Mouse (Mus musculus) neural tube, embryonic 15.5 days (tissue): Measurements from ENCODE around the gene Insl6. TPM values are rescaled to one million over a fixed set of nuclear protein-coding genes. Genes with fewer than 3 reads are reported as not detected.

Source experiments
- ATAC-seq: fragments of 200-750 bp; cut with Nextera tagmentation; 2 replicates; pipeline ENCODE4 v1.8.0; 2017; ENCODE audit warnings: mild to moderate bottlenecking, moderate TSS enrichment, moderate library complexity; ENCODE audit not compliant: low FRiP score
- H3K27ac ChIP-seq: fragments of 300-500 bp; sonication (generic); replicated peaks from 2 replicates; pipeline ENCODE4 v1.5.1; 2015; ENCODE audit warnings: mild to moderate bottlenecking, inconsistent platforms
- H3K27me3 ChIP-seq: fragments of 300-500 bp; sonication (generic); replicated peaks from 2 replicates; pipeline ENCODE4 v1.6.1; 2015; ENCODE audit warnings: inconsistent platforms
- H3K36me3 ChIP-seq: fragments of 300-500 bp; sonication (generic); 2 replicates; pipeline ENCODE4 v1.6.1; 2015; ENCODE audit warnings: inconsistent platforms
- H3K4me1 ChIP-seq: fragments of 300-500 bp; sonication (generic); 2 replicates; pipeline ENCODE4 v1.6.1; 2015; ENCODE audit warnings: inconsistent platforms
- H3K4me2 ChIP-seq: fragments of 300-500 bp; sonication (generic); 2 replicates; pipeline ENCODE4 v1.6.1; 2015; ENCODE audit warnings: inconsistent platforms, mild to moderate bottlenecking, moderate library complexity
- H3K4me3 ChIP-seq: fragments of 300-500 bp; sonication (generic); replicated peaks from 2 replicates; pipeline ENCODE4 v1.5.1; 2015; ENCODE audit warnings: mild to moderate bottlenecking, inconsistent platforms
- H3K9ac ChIP-seq: fragments of 300-500 bp; sonication (generic); replicated peaks from 2 replicates; pipeline ENCODE4 v1.6.1; 2015; ENCODE audit warnings: mild to moderate bottlenecking, inconsistent platforms
- H3K9me3 ChIP-seq: fragments of 300-500 bp; sonication (generic); replicated peaks from 2 replicates; pipeline ENCODE4 v1.6.1; 2016; ENCODE audit warnings: inconsistent platforms
- WGBS: fragments of 180-500 bp; shearing (Covaris S2); methylation state at CpG from one replicate; pipeline ENCODE4 v1.1.7; 2015; ENCODE audit warnings: mixed read lengths; 5-methylcytosine and 5-hydroxymethylcytosine counted together
- polyA plus RNA-seq: library from polyadenylated mRNA; unstranded; fragments of >200 nt; fragmentation: Nextera tagmentation; extraction: Ambion mirVana; gene quantifications from 2 replicates; pipeline ENCODE4 v1.2.1, GENCODE M21; 2015

The Insl6 gene
- polyA plus RNA-seq, 1 experiment from 2014 or later = 1.7 TPM

- ATAC-seq = no peak
Measured at GRCm38 (mm10) chr19:29308832-29309231, 16.3 kb downstream of the Insl6 start.

GRCm38 (mm10) chr19:29302119-29302518, 23.0 kb downstream of the Insl6 start:
- Histone ChIP-seq H3K27me3 (no peaks in the 10 kb centered on the region), H3K9me3 (no peaks in the 10 kb centered on the region), H3K9ac (no peak overlapping the region), H3K27ac (no peak overlapping the region), H3K4me3 (no peak overlapping the region), H3K4me2 (no peak overlapping the region), H3K4me1 (no peaks in the 10 kb centered on the region), H3K36me3 (peaks cover 52% of the 10 kb centered on the region)
- no peak for ATAC-seq
- 89% methylated on average over 2 of the region's 2 CpGs for WGBS

More at GRCm38 (mm10) chr19:29308832-29309231, 16.3 kb downstream of the Insl6 start:
- H3K4me1 ChIP-seq = no peaks in the 10 kb centered on the region
- H3K27me3 ChIP-seq = no peaks in the 10 kb centered on the region
- H3K9me3 ChIP-seq = no peaks in the 10 kb centered on the region
- no peak overlapping the region for H3K4me3 ChIP-seq
- peaks cover 36% of the 10 kb centered on the region for H3K36me3 ChIP-seq
- H3K9ac ChIP-seq = no peak overlapping the region
- H3K27ac ChIP-seq = no peak overlapping the region
- H3K4me2 ChIP-seq = no peak overlapping the region

GRCm38 (mm10) chr19:29300919-29301318, 24.2 kb downstream of the Insl6 start:
- no peak overlapping the region for H3K4me3 ChIP-seq
- ATAC-seq = no peak
- H3K4me2 ChIP-seq = no peak overlapping the region
- no peaks in the 10 kb centered on the region for H3K27me3 ChIP-seq
- H3K36me3 ChIP-seq = peaks cover 58% of the 10 kb centered on the region
- H3K4me1 ChIP-seq = no peaks in the 10 kb centered on the region
- no peak overlapping the region for H3K9ac ChIP-seq
- WGBS = 93% methylated on average over 13 of the region's 13 CpGs
- no peak overlapping the region for H3K27ac ChIP-seq
- no peaks in the 10 kb centered on the region for H3K9me3 ChIP-seq

- no peak overlapping the region for H3K27ac ChIP-seq
- no peak overlapping the region for H3K9ac ChIP-seq
- H3K9me3 ChIP-seq = no peaks in the 10 kb centered on the region
- H3K4me3 ChIP-seq = no peak overlapping the region
- H3K36me3 ChIP-seq = peaks cover 61% of the 10 kb centered on the region
- no peak overlapping the region for H3K4me2 ChIP-seq
- no peaks in the 10 kb centered on the region for H3K4me1 ChIP-seq
- WGBS = 98% methylated on average over 1 of the region's 1 CpGs
- no peak for ATAC-seq
- no peaks in the 10 kb centered on the region for H3K27me3 ChIP-seq
Measured at GRCm38 (mm10) chr19:29297366-29297765, 27.8 kb downstream of the Insl6 start.

GRCm38 (mm10) chr19:29296166-29296565, 29.0 kb downstream of the Insl6 start:
- Histone ChIP-seq H3K9ac (no peak overlapping the region), H3K4me2 (no peak overlapping the region), H3K36me3 (peaks cover 66% of the 10 kb centered on the region), H3K9me3 (no peaks in the 10 kb centered on the region), H3K27ac (no peak overlapping the region), H3K4me3 (no peak overlapping the region), H3K4me1 (no peaks in the 10 kb centered on the region), H3K27me3 (no peaks in the 10 kb centered on the region)
- no peak for ATAC-seq

- H3K9me3 ChIP-seq = no peaks in the 10 kb centered on the region
- WGBS = 65% methylated on average over 2 of the region's 2 CpGs
- peaks cover 60% of the 10 kb centered on the region for H3K36me3 ChIP-seq
- H3K27ac ChIP-seq = no peak overlapping the region
- no peak overlapping the region for H3K4me3 ChIP-seq
- no peaks in the 10 kb centered on the region for H3K27me3 ChIP-seq
- H3K9ac ChIP-seq = no peak overlapping the region
- ATAC-seq = no peak
- no peaks in the 10 kb centered on the region for H3K4me1 ChIP-seq
- no peak overlapping the region for H3K4me2 ChIP-seq
Measured at GRCm38 (mm10) chr19:29294756-29295155, 30.4 kb downstream of the Insl6 start.

- H3K36me3 ChIP-seq = peaks cover 52% of the 10 kb centered on the region
- no peaks in the 10 kb centered on the region for H3K27me3 ChIP-seq
- WGBS = 84% methylated on average over 4 of the region's 4 CpGs
- no peak overlapping the region for H3K4me3 ChIP-seq
- no peak for ATAC-seq
- no peaks in the 10 kb centered on the region for H3K4me1 ChIP-seq
- no peak overlapping the region for H3K27ac ChIP-seq
- no peaks in the 10 kb centered on the region for H3K9me3 ChIP-seq
- no peak overlapping the region for H3K4me2 ChIP-seq
- no peak overlapping the region for H3K9ac ChIP-seq
Measured at GRCm38 (mm10) chr19:29292546-29292945, 32.6 kb downstream of the Insl6 start.

GRCm38 (mm10) chr19:29291532-29291931, 33.6 kb downstream of the Insl6 start:
- ATAC-seq = no peak
- no peaks in the 10 kb centered on the region for H3K9me3 ChIP-seq
- H3K36me3 ChIP-seq = peaks cover 45% of the 10 kb centered on the region
- no peak overlapping the region for H3K27ac ChIP-seq
- 90% methylated on average over 14 of the region's 14 CpGs for WGBS
- no peak overlapping the region for H3K4me3 ChIP-seq
- no peaks in the 10 kb centered on the region for H3K27me3 ChIP-seq
- no peak overlapping the region for H3K4me2 ChIP-seq
- H3K4me1 ChIP-seq = no peaks in the 10 kb centered on the region
- no peak overlapping the region for H3K9ac ChIP-seq

- Histone ChIP-seq H3K36me3 (peaks cover 40% of the 10 kb centered on the region), H3K9ac (no peak overlapping the region), H3K4me1 (no peaks in the 10 kb centered on the region), H3K4me3 (no peak overlapping the region), H3K4me2 (no peak overlapping the region), H3K9me3 (no peaks in the 10 kb centered on the region), H3K27ac (no peak overlapping the region), H3K27me3 (no peaks in the 10 kb centered on the region)
- WGBS = 70% methylated on average over 8 of the region's 8 CpGs
- ATAC-seq = no peak
Measured at GRCm38 (mm10) chr19:29287863-29288262, 37.3 kb downstream of the Insl6 start.

- peaks cover 24% of the 10 kb centered on the region for H3K36me3 ChIP-seq
- no peak overlapping the region for H3K9ac ChIP-seq
- no peak overlapping the region for H3K4me2 ChIP-seq
- no peak overlapping the region for H3K27ac ChIP-seq
- no peaks in the 10 kb centered on the region for H3K9me3 ChIP-seq
- H3K4me3 ChIP-seq = no peak overlapping the region
- H3K4me1 ChIP-seq = no peaks in the 10 kb centered on the region
- H3K27me3 ChIP-seq = no peaks in the 10 kb centered on the region
- WGBS = 23% methylated on average over 7 of the region's 7 CpGs
- ATAC-seq = no peak
Measured at GRCm38 (mm10) chr19:29285451-29285869, 39.7 kb downstream of the Insl6 start.

- Histone ChIP-seq H3K9ac (no peak overlapping the region), H3K27me3 (no peaks in the 10 kb centered on the region), H3K36me3 (peaks cover 26% of the 10 kb centered on the region), H3K4me3 (no peak overlapping the region), H3K9me3 (no peaks in the 10 kb centered on the region), H3K4me2 (no peak overlapping the region), H3K27ac (no peak overlapping the region), H3K4me1 (no peaks in the 10 kb centered on the region)
- WGBS = 89% methylated on average over 6 of the region's 6 CpGs
- no peak for ATAC-seq
Measured at GRCm38 (mm10) chr19:29278944-29279587, 46.1 kb downstream of the Insl6 start.

- Histone ChIP-seq H3K36me3 (peaks cover 22% of the 10 kb centered on the region), H3K4me1 (no peaks in the 10 kb centered on the region), H3K27ac (no peak overlapping the region), H3K4me3 (no peak overlapping the region), H3K4me2 (no peak overlapping the region), H3K27me3 (no peaks in the 10 kb centered on the region), H3K9me3 (no peaks in the 10 kb centered on the region), H3K9ac (no peak overlapping the region)
- WGBS = 95% methylated on average over 4 of the region's 4 CpGs
- ATAC-seq = no peak
Measured at GRCm38 (mm10) chr19:29276414-29276813, 48.7 kb downstream of the Insl6 start.
